Mouse (Mus musculus): Measurements from ENCODE around the gene Spata20. TPM values are rescaled to one million over a fixed set of nuclear protein-coding genes. Genes with fewer than 3 reads are reported as not detected.

The Spata20 gene
- polyA plus RNA-seq, 1 experiment = 0.24 TPM

- no peak for DNase-seq (ENCODE audit: extremely low spot score in 1 of 2, low spot score in 1 of 2)
Measured at GRCm38 (mm10) chr11:94455161-94455820, 30.7 kb downstream of the Spata20 start.

GRCm38 (mm10) chr11:94454756-94455155, 31.2 kb downstream of the Spata20 start:
- DNase-seq (ENCODE audit: extremely low spot score in 1 of 2, low spot score in 1 of 2) = no peak

- no peak for DNase-seq (ENCODE audit: extremely low spot score in 1 of 2, low spot score in 1 of 2)
Measured at GRCm38 (mm10) chr11:94451091-94451773, 34.7 kb downstream of the Spata20 start.

- no peak for DNase-seq (ENCODE audit: extremely low spot score in 1 of 2, low spot score in 1 of 2)
Measured at GRCm38 (mm10) chr11:94449886-94450285, 36.1 kb downstream of the Spata20 start.

GRCm38 (mm10) chr11:94449239-94449638, 36.7 kb downstream of the Spata20 start:
- DNase-seq (ENCODE audit: extremely low spot score in 1 of 2, low spot score in 1 of 2) = no peak

- no peak for DNase-seq (ENCODE audit: extremely low spot score in 1 of 2, low spot score in 1 of 2)
Measured at GRCm38 (mm10) chr11:94447017-94447416, 39.0 kb downstream of the Spata20 start.

GRCm38 (mm10) chr11:94445300-94445699, 40.7 kb downstream of the Spata20 start:
- no peak for DNase-seq (ENCODE audit: extremely low spot score in 1 of 2, low spot score in 1 of 2)

- no peak for DNase-seq (ENCODE audit: extremely low spot score in 1 of 2, low spot score in 1 of 2)
Measured at GRCm38 (mm10) chr11:94444829-94445228, 41.1 kb downstream of the Spata20 start.

- no peak for DNase-seq (ENCODE audit: extremely low spot score in 1 of 2, low spot score in 1 of 2)
Measured at GRCm38 (mm10) chr11:94441752-94442151, 44.2 kb downstream of the Spata20 start.

GRCm38 (mm10) chr11:94441122-94441521, 44.9 kb downstream of the Spata20 start:
- DNase-seq (ENCODE audit: extremely low spot score in 1 of 2, low spot score in 1 of 2) = no peak

GRCm38 (mm10) chr11:94440421-94440820, 45.6 kb downstream of the Spata20 start:
- no peak for DNase-seq (ENCODE audit: extremely low spot score in 1 of 2, low spot score in 1 of 2)

- no peak for DNase-seq (ENCODE audit: extremely low spot score in 1 of 2, low spot score in 1 of 2)
Measured at GRCm38 (mm10) chr11:94429011-94429651, 56.8 kb downstream of the Spata20 start.

Other genes starting within 250 kb of the Spata20 start
- gene Wfikkn2, start 240.2 kb downstream of the Spata20 start, polyA plus RNA-seq (2012; rRNA removed) = 1.2 and 1.3 TPM in 2 replicates
- not detected in 2 replicates for gene Gm21885, start 204.3 kb downstream of the Spata20 start, polyA plus RNA-seq (2012; rRNA removed)
- gene Luc7l3, start 164.2 kb downstream of the Spata20 start, polyA plus RNA-seq (2012; rRNA removed) = 181 and 209 TPM in 2 replicates
- gene Ankrd40, start 158.2 kb downstream of the Spata20 start, polyA plus RNA-seq (2012; rRNA removed) = 138 and 164 TPM in 2 replicates
- 1.9 and 2.5 TPM in 2 replicates for gene Abcc3, start 93.2 kb downstream of the Spata20 start, polyA plus RNA-seq (2012; rRNA removed)
- 188 and 191 TPM in 2 replicates for gene Cacna1g, start 12.0 kb downstream of the Spata20 start, polyA plus RNA-seq (2012; rRNA removed)
- gene Epn3, start 13.8 kb upstream of the Spata20 start, polyA plus RNA-seq (2012; rRNA removed) = 0.60 and 1.2 TPM in 2 replicates
- gene Mycbpap, start 35.6 kb upstream of the Spata20 start, polyA plus RNA-seq (2012; rRNA removed) = 1.9 and 2.0 TPM in 2 replicates
- 11.8 and 12.5 TPM in 2 replicates for gene Rsad1, start 63.1 kb upstream of the Spata20 start, polyA plus RNA-seq (2012; rRNA removed)
- gene Chad, start 78.9 kb upstream of the Spata20 start, polyA plus RNA-seq (2012; rRNA removed) = 0.11 and 0.22 TPM in 2 replicates
- 16.1 and 17.0 TPM in 2 replicates for gene Acsf2, start 115.7 kb upstream of the Spata20 start, polyA plus RNA-seq (2012; rRNA removed)
- gene Lrrc59, start 143.6 kb upstream of the Spata20 start, polyA plus RNA-seq (2012; rRNA removed) = 67.1 and 76.3 TPM in 2 replicates
- 112 and 136 TPM in 2 replicates for gene Mrpl27, start 167.6 kb upstream of the Spata20 start, polyA plus RNA-seq (2012; rRNA removed)
- 0.30 and 0.42 TPM in 2 replicates for gene Eme1, start 167.8 kb upstream of the Spata20 start, polyA plus RNA-seq (2012; rRNA removed)
- 26.6 and 27.0 TPM in 2 replicates for gene Xylt2, start 191.3 kb upstream of the Spata20 start, polyA plus RNA-seq (2012; rRNA removed)
- gene Gm11541, start 218.3 kb upstream of the Spata20 start, polyA plus RNA-seq (2012; rRNA removed) = not detected in 2 replicates